Mouse (Mus musculus): ENCODE measurements at regions not wholly inside any gene's neighbourhood (a gene's known extent, or its start where the extent isn't known, plus 50 kb on each side); places are given as distances from the start of the nearest gene placed in this dataset.

GRCm38 (mm10) chr6:54754810-54755209, 61.9 kb upstream of the Znrf2 start:
- peak in 1 of 2 experiments; percentile 14 for DNase-seq

- DNase-seq, result peak; percentile 58 to 64
Observed at GRCm38 (mm10) chr6:54757511-54757911, 59.2 kb upstream of the Znrf2 start.

- DNase-seq, result no peak
Observed at GRCm38 (mm10) chr6:54758112-54758511, 58.6 kb upstream of the Znrf2 start.

- DNase-seq, result no peak
Observed at GRCm38 (mm10) chr6:54759263-54759662, 57.5 kb upstream of the Znrf2 start.

- DNase-seq, result peak; percentile 73 to 79
Observed at GRCm38 (mm10) chr6:54759942-54760498, 56.7 kb upstream of the Znrf2 start.

- DNase-seq, result peak in 1 of 2 experiments; percentile 27
Observed at GRCm38 (mm10) chr6:54760541-54760940, 56.2 kb upstream of the Znrf2 start.

GRCm38 (mm10) chr6:54762021-54762420, 54.7 kb upstream of the Znrf2 start:
- DNase-seq, result no peak

- DNase-seq, result no peak
Observed at GRCm38 (mm10) chr6:54762499-54762898, 54.2 kb upstream of the Znrf2 start.

- no peak for DNase-seq
Observed at GRCm38 (mm10) chr6:54763669-54764068, 53.0 kb upstream of the Znrf2 start.

- DNase-seq, result no peak
Observed at GRCm38 (mm10) chr6:54765715-54766114, 51.0 kb upstream of the Znrf2 start.

- DNase-seq, result no peak
Observed at GRCm38 (mm10) chr6:54766485-54767112, 50.1 kb upstream of the Znrf2 start.
